Mouse (Mus musculus) E14TG2a.4 (cell line): ENCODE measurements around the gene Gorab.

Experiments used
- CTCF ChIP-seq: conservative IDR thresholded peaks from 2 replicates; pipeline ENCODE4 v1.5.1; 2014; ENCODE audit warnings: low read length
- NANOG ChIP-seq: IDR thresholded peaks from 2 replicates; pipeline ENCODE4 v1.6.1; 2014; ENCODE audit warnings: borderline replicate concordance, low read length, mixed read lengths

GRCm38 (mm10) chr1:163356167-163356566 is 47.3 kb downstream of the Gorab start:
- no peak for TF ChIP-seq NANOG
- no peak for TF ChIP-seq CTCF
